Mouse (Mus musculus): Measurements from ENCODE around the gene Tram1l1. TPM values are rescaled to one million over a fixed set of nuclear protein-coding genes. Genes with fewer than 3 reads are reported as not detected.
"Not testable (repeated sequence)": the region's sequence is repeated elsewhere in the genome, so short reads cannot be mapped to it uniquely, and the experiment has no call there.

Gene Tram1l1
- 31.3 and 32.2 TPM in 2 replicates for polyA plus RNA-seq (2012; rRNA removed)

- peak; percentile 98 for DNase-seq (ENCODE audit: low read depth)
- TF ChIP-seq CTCF (IDR thresholded peaks at IDR 0.05; ENCODE audit: borderline replicate concordance, extremely low read depth, insufficient read depth, insufficient read length) (no peak), POLR2A (IDR thresholded peaks at IDR 0.05; ENCODE audit: borderline replicate concordance, extremely low read depth, insufficient read depth, insufficient read length, poor library complexity, severe bottlenecking) (peak; percentile 60)
Observed at GRCm38 (mm10) chr3:124320821-124321576, at the start of gene Tram1l1. Gene Tram1l1, plus strand, starts transcription at chr3:124320855.

- TF ChIP-seq CTCF (IDR thresholded peaks at IDR 0.05; ENCODE audit: borderline replicate concordance, extremely low read depth, insufficient read depth, insufficient read length) (no peak), POLR2A (IDR thresholded peaks at IDR 0.05; ENCODE audit: borderline replicate concordance, extremely low read depth, insufficient read depth, insufficient read length, poor library complexity, severe bottlenecking) (no peak)
- peak; percentile 70 for DNase-seq (ENCODE audit: low read depth)
Observed at GRCm38 (mm10) chr3:124271229-124271628, 49.4 kb upstream of the Tram1l1 start.

GRCm38 (mm10) chr3:124271668-124272067 is 49.0 kb upstream of the Tram1l1 start:
- DNase-seq (ENCODE audit: low read depth) = peak; percentile 48
- TF ChIP-seq POLR2A (IDR thresholded peaks at IDR 0.05; ENCODE audit: borderline replicate concordance, extremely low read depth, insufficient read depth, insufficient read length, poor library complexity, severe bottlenecking) (no peak), CTCF (IDR thresholded peaks at IDR 0.05; ENCODE audit: borderline replicate concordance, extremely low read depth, insufficient read depth, insufficient read length) (no peak)

- peak; percentile 85 for DNase-seq (ENCODE audit: low read depth)
- peak; percentile 11; the same call in 1 of the 2 replicates for TF ChIP-seq CTCF (IDR thresholded peaks at IDR 0.05; ENCODE audit: borderline replicate concordance, extremely low read depth, insufficient read depth, insufficient read length)
- no peak for TF ChIP-seq POLR2A (IDR thresholded peaks at IDR 0.05; ENCODE audit: borderline replicate concordance, extremely low read depth, insufficient read depth, insufficient read length, poor library complexity, severe bottlenecking)
Observed at GRCm38 (mm10) chr3:124272465-124273089, 48.1 kb upstream of the Tram1l1 start.

GRCm38 (mm10) chr3:124274928-124275609 is 45.6 kb upstream of the Tram1l1 start:
- peak; percentile 88 for TF ChIP-seq CTCF (IDR thresholded peaks at IDR 0.05; ENCODE audit: borderline replicate concordance, extremely low read depth, insufficient read depth, insufficient read length)
- DNase-seq (ENCODE audit: low read depth) = peak; percentile 90

- not testable (repeated sequence) for DNase-seq (ENCODE audit: low read depth)
Observed at GRCm38 (mm10) chr3:124288936-124289335, 31.7 kb upstream of the Tram1l1 start.

- TF ChIP-seq POLR2A (IDR thresholded peaks at IDR 0.05; ENCODE audit: borderline replicate concordance, extremely low read depth, insufficient read depth, insufficient read length, poor library complexity, severe bottlenecking) (no peak), CTCF (IDR thresholded peaks at IDR 0.05; ENCODE audit: borderline replicate concordance, extremely low read depth, insufficient read depth, insufficient read length) (no peak)
- DNase-seq (ENCODE audit: low read depth) = peak; percentile 14
Observed at GRCm38 (mm10) chr3:124319254-124319653, 1.4 kb upstream of the Tram1l1 start.

GRCm38 (mm10) chr3:124320398-124320797 is 257 bp upstream of the Tram1l1 start:
- no peak for DNase-seq (ENCODE audit: low read depth)

GRCm38 (mm10) chr3:124346445-124346844 is 25.8 kb downstream of the Tram1l1 start:
- peak; percentile 55 for DNase-seq (ENCODE audit: low read depth)
- TF ChIP-seq POLR2A (IDR thresholded peaks at IDR 0.05; ENCODE audit: borderline replicate concordance, extremely low read depth, insufficient read depth, insufficient read length, poor library complexity, severe bottlenecking) = no peak
- peak; percentile 29; the same call in 1 of the 2 replicates for TF ChIP-seq CTCF (IDR thresholded peaks at IDR 0.05; ENCODE audit: borderline replicate concordance, extremely low read depth, insufficient read depth, insufficient read length)

More at GRCm38 (mm10) chr3:124320398-124320797, 257 bp upstream of the Tram1l1 start:
- TF ChIP-seq CTCF (IDR thresholded peaks at IDR 0.05; ENCODE audit: borderline replicate concordance, extremely low read depth, insufficient read depth, insufficient read length) (no peak), POLR2A (IDR thresholded peaks at IDR 0.05; ENCODE audit: borderline replicate concordance, extremely low read depth, insufficient read depth, insufficient read length, poor library complexity, severe bottlenecking) (no peak)

GRCm38 (mm10) chr3:124357533-124357932 is 36.9 kb downstream of the Tram1l1 start:
- TF ChIP-seq POLR2A (IDR thresholded peaks at IDR 0.05; ENCODE audit: borderline replicate concordance, extremely low read depth, insufficient read depth, insufficient read length, poor library complexity, severe bottlenecking) = no peak
- no peak for TF ChIP-seq CTCF (IDR thresholded peaks at IDR 0.05; ENCODE audit: borderline replicate concordance, extremely low read depth, insufficient read depth, insufficient read length)
- no peak for DNase-seq (ENCODE audit: low read depth)

- TF ChIP-seq CTCF (IDR thresholded peaks at IDR 0.05; ENCODE audit: borderline replicate concordance, extremely low read depth, insufficient read depth, insufficient read length) = no peak
- TF ChIP-seq POLR2A (IDR thresholded peaks at IDR 0.05; ENCODE audit: borderline replicate concordance, extremely low read depth, insufficient read depth, insufficient read length, poor library complexity, severe bottlenecking) = no peak
Observed at GRCm38 (mm10) chr3:124372031-124372430, 51.4 kb downstream of the Tram1l1 start.

More at GRCm38 (mm10) chr3:124372031-124372430, 51.4 kb downstream of the Tram1l1 start:
- no peak for DNase-seq (ENCODE audit: low read depth)

Other genes starting within 250 kb of the Tram1l1 start
- gene 1700006A11Rik, start 105.2 kb downstream of the Tram1l1 start, polyA plus RNA-seq (2012; rRNA removed) = not detected in 2 replicates